Mouse (Mus musculus): ENCODE data around the gene Tmem150b.
A peak's percentile ranks its signal among the peaks of the same experiment; 100 is the strongest.

Tmem150b gene

DNA sequence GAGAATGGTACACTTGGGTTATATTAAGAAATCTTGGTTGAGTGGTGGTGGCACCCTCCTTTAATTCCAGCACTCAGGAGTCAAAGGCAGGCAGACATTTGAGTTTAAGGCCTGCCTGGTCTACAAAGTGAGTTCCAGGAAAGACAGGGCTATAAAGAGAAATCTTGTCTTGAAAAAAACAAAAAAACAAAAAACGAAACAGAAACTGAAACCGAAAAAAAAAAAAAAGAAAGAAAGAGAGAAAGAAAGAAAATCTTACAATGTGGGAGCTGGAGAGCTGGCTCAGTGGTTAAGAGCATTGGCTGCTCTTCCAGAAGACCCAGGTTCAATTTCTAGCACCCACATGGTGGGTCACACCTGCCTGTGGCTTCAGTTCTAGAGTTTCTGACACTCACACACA, 61.3 kb downstream of the Tmem150b start:
- DNase-seq (ENCODE audit: low read depth, low spot score) = no peak

DNA sequence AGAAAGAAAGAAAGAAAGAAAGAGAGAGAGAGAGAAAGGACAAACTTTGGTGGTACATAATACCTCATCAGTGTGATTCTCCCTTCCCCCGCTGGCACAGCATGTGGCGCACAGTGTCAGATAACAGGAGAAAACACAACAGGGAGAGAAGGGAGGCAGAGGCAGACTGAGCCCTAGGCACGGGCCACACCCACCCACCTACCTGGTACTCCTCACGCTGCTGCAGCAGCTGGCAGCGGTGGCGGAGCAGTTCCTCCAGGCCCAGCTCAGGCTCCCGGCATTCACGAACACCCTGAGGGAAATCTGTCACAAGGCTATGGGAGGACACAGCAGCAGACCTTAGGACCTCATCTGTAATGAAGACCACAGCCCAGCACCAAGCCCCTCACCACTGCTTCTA, 61.9 kb downstream of the Tmem150b start:
- DNase-seq (ENCODE audit: low read depth, low spot score) = no peak

DNA sequence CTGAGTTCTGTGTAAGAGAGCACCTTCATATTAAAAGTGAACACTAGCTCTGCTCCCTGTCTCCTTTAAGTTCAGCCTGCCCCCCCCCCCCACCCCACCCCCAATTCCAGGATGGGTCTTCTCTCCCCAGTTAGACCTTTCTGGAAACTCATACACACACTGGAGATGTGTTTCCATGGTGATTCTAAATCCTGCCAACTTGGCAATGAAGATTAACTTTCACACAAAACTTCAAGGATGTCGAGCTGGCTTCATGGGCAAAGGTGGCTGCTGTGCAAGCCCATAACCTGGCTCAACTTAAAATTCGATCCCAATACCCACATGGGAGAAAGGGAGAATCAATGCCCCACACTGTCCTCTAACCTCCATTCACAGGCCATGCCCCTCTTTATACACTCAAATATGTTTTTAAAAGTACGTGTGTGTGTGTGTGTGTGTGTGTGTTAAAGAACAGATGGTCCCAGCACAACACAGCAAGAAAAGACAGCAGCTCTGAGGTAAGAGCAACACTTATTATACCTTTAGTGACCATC, 65.1 kb downstream of the Tmem150b start:
- no peak for DNase-seq (ENCODE audit: low read depth, low spot score)

DNA sequence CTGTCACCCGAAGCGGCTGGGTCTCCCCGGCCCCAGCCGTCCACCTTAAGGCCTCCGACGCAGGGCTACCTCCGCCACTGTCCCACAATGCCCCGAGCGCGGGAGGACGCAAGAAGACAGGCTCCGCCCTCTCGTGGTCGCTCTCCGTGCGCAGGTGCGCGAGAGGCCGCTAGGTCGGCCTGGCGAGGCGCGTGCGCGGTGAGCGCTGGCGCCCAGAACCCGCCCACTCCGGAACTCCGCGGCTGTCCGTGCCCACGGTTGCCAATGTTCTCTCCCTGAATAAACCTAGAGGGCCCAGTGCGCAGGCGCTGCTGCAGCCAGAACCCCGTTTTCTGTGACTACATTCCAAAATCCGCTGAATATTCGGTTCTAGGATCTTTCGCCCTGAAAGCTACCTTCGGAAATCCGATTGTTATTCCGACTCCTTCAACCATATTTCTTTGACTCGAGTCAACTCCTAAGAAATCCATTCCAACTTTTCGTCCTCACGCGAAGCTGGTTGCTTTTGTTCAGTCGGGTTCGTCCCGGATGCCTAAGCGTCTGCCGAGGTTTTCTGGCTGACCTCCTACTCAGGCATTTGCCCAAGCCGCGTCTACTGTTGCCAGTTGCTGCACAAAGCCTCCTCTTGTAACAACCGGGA, 66.0 kb downstream of the Tmem150b start, which contains the start of gene Ppp6r1:
TSS of gene Ppp6r1 (minus strand) at position 108 of the 640 bp plus-strand sequence.
- DNase-seq (ENCODE audit: low read depth, low spot score) = peak; percentile 95

DNA sequence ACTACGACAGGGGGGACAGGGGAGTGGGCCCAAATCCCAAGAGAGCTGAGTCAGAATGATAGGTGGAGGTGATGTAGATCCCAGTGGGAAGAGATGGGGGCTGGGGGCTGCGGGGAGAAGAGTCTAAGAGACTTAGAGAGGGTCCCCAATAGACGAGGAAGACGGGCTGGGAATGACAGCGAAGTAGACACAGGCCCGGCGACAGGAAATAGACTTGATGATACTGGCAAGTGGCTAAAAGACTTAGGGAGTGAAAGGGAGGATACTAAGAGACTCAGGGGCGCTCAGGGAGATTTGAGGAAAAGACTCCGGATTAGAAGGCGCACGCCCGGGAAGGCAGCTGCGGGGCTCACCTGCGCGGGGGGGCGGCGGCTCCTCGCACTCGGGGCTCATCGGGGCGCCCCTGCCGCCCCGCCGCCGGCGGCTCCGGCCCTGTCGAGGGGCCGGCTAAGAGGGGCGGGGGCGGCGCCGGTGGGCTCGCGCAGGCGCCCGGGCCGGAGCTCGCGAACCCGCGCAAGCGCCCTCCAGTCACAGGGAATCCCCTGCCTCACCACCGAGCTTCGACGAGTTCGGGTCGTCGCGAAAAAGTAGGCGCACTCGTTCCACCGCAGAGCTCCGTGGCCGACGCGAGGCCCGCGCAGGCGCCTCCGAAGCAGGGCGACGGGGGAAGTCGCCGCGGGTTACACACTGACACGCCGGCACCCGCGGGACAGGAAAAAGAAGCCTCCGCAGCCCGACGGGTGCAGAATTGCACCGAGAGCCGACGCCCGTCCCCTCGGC, 66.7 kb downstream of the Tmem150b start:
- peak; percentile 31 for DNase-seq (ENCODE audit: low read depth, low spot score)

DNA sequence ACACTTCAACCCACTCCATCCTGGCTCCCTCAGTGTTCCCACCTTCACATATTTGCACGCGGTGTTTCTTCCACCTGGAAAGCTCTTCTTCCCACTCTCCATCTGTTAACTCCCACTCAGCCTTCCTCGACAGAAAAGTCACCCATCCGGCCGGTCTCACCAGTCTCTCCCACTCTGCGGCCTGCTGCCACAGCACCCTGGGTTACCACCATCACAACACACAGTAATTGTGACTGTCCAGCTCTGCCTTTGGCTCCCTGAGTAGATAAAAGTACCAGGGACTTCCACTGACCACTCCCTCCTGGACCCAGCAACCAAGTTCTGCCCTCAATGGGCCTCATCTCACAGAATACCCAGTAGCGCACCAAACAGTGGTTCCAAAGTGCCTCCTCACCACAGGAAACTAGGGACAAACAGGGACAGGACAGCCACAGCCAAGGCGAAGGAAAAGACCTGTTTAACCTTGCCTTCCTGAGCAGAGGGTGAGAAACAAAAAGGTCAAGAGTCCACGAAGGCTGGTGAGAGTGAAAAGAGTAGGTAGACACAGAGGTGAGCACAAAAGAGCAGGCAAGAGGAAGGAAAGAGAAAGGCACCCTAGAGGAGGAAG, 67.4 kb downstream of the Tmem150b start:
- DNase-seq (ENCODE audit: low read depth, low spot score) = peak; percentile 32

Data from c-Kit-negative CD71-positive TER-119-positive erythroid progenitor cells, embryonic 14.5 days (primary cell).